Mouse (Mus musculus) thymus, adult 18-20 months (tissue): ENCODE measurements around the gene Pip5k1c.

ENCODE experiments used
- DNase-seq, 2 experiments: peaks; one replicate each; pipeline ENCODE4 v3.0.0; 2022; ENCODE audit warnings: mixed read lengths in 2 of 2

Pip5k1c gene

DNA sequence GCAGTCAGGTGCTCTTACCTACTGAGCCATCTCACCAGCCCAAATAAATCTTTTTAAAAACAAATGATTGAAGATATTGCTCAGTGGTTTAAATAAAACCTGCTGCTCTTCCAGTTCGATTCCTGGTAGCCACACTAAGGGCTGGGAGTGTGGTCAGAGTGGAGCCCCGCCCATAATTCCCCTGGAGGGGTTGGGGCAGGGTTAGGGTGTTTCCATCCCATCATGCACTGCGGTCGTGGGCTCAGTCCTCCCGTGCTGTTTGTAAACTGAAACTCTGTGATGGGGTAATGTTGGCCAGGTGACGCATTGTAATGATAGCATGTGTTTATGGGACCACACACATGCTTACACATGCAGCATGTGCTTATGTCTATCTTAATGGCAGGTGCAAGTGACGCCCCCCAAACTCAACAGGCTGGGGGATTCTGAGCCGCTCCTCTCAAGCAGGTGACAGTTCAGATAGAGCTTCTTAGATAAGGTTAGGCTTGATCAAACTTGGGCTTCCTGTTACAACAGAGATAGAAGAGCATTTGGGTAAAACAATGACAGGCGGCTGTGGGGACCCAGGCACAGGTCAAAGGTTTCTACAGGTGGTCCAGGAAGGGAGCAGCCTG, 59.0 kb downstream of the Pip5k1c start:
- DNase-seq: peak in 1 of 2 experiments; percentile 68

- no peak for DNase-seq
Observed at GRCm38 (mm10) chr10:81354738-81355477, 62.1 kb downstream of the Pip5k1c start.

GRCm38 (mm10) chr10:81355533-81355932, 62.8 kb downstream of the Pip5k1c start:
- DNase-seq: no peak

GRCm38 (mm10) chr10:81356352-81356990, 63.7 kb downstream of the Pip5k1c start:
- no peak for DNase-seq

- DNase-seq: peak; percentile 85 to 87
Observed at GRCm38 (mm10) chr10:81356991-81357844, 64.5 kb downstream of the Pip5k1c start, which contains the start of gene Mfsd12. Gene Mfsd12 (plus strand): TSS chr10:81357491.

GRCm38 (mm10) chr10:81358209-81358608, 65.4 kb downstream of the Pip5k1c start:
- no peak for DNase-seq

- DNase-seq: no peak
Observed at GRCm38 (mm10) chr10:81358841-81359240, 66.1 kb downstream of the Pip5k1c start.

GRCm38 (mm10) chr10:81360721-81361120, 68.0 kb downstream of the Pip5k1c start:
- no peak for DNase-seq

- DNase-seq: no peak
Observed at GRCm38 (mm10) chr10:81362336-81362949, 69.7 kb downstream of the Pip5k1c start.

GRCm38 (mm10) chr10:81363436-81364346, 70.9 kb downstream of the Pip5k1c start:
- no peak for DNase-seq

DNA sequence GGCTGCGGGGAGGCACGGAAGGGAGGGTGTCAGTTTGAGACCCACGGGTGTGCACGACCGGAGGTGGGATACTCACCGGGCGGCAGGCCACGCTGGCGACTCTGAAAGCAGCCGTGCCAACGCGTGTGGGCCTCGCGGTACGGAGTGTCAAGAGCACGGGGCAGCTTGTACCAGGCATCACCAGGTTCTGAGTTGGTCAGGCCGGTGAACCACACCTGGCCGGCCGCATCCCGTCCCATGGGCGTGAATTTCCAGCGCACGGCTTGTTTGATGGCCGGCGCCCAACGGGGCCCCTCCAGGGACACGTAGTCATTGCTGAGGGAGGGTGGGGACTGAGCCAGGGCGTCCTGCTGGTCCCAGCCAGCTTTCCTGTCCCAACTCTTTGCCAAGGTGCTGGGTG, 71.9 kb downstream of the Pip5k1c start:
- no peak for DNase-seq

GRCm38 (mm10) chr10:81365073-81365472, 72.3 kb downstream of the Pip5k1c start:
- DNase-seq: no peak

DNA sequence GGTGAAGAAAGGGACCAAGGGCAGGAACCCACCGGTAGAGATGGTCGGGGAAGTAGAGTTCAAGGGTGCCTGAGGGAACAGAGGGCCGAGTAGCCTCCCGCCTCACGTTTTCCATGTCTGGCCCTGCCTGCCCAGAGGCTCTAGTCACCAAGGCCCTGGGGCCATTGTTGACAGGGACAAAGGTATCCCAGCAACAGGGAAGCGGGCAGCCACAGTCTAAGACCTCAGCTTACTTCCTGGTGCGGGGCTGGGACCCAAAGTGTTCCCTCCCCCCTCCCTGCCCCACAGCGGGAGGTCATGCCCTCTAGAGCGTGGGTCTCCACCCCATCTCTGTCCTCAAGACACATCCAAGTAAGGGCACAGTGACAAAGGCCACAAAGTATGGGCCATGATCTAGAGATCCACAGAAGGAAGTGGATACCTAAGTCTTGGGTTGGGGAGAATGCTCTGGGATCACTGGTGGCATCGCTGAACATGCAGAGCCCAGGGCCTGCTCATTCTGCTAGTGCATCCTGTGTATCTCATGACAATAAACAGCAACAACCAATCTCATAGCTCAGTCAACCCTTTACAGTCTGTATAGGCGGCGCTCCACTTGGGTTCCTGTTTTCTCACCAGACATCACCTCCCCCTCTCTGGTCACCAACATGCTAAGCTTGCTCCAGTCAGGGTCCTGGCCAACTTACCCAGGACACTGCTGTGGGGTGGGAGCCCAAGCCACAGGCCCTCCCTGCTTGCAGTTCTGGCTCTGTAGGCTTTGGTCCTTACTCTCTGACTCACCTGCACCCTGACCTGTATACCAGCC, 73.1 kb downstream of the Pip5k1c start, which contains the start of gene 4930404N11Rik:
TSS of gene 4930404N11Rik (minus strand) at position 145 of the 805 bp plus-strand sequence.
- DNase-seq: no peak

DNA sequence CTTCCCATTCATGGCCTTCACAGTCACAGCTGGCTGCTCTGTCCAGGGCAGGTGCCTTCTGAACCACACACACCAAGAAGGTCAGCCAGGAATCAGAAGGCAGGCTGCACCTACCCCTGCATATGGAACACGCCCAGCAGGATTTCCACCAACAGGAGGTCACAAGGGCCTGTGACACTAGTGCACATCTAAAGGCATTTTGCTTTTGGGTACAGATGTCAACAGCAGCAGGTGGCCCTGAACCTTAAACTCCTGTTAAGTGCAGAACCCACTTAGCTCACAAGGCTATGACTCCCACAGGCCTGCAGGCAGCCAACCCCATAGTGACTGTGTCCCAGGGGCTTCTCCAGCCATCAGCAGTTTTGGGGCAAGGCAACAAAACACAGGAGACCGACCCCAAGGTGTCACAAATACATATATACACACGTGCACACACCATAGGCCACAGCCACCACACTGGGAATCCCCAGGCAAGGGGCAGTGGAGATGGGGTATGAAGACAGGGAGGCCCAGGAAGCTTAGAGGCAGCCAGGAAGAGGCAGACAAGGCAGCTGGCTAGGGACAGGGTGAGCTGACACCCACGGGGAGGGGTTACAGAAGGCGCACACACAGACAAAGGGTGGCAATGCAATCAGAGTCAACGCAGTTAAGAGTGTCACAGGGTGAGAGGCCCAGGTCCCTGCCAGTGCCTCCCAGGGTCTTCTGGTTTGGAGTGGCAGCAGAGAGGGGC, 73.9 kb downstream of the Pip5k1c start:
- no peak for DNase-seq

- no peak for DNase-seq
Observed at GRCm38 (mm10) chr10:81367207-81367495, 74.4 kb downstream of the Pip5k1c start.
